Mouse (Mus musculus) brain, adult 10 weeks (tissue): ENCODE data around the gene Pgs1. TPM values are rescaled to one million over a fixed set of nuclear protein-coding genes. Genes with fewer than 3 reads are reported as not detected.

Experiments
- polyA plus RNA-seq: library from polyadenylated mRNA; stranded (reverse); fragments of 350-450 nt; fragmentation: Illumina TruSeq; extraction: RNeasy Lipid Tissue Mini Kit (QIAGEN cat#74804); gene quantifications from one replicate; pipeline ENCODE4 v1.2.3, GENCODE M21; 2015; ENCODE audit warnings: low read depth, low replicate concordance

The Pgs1 gene
- polyA plus RNA-seq = 64.0 TPM

DNA sequence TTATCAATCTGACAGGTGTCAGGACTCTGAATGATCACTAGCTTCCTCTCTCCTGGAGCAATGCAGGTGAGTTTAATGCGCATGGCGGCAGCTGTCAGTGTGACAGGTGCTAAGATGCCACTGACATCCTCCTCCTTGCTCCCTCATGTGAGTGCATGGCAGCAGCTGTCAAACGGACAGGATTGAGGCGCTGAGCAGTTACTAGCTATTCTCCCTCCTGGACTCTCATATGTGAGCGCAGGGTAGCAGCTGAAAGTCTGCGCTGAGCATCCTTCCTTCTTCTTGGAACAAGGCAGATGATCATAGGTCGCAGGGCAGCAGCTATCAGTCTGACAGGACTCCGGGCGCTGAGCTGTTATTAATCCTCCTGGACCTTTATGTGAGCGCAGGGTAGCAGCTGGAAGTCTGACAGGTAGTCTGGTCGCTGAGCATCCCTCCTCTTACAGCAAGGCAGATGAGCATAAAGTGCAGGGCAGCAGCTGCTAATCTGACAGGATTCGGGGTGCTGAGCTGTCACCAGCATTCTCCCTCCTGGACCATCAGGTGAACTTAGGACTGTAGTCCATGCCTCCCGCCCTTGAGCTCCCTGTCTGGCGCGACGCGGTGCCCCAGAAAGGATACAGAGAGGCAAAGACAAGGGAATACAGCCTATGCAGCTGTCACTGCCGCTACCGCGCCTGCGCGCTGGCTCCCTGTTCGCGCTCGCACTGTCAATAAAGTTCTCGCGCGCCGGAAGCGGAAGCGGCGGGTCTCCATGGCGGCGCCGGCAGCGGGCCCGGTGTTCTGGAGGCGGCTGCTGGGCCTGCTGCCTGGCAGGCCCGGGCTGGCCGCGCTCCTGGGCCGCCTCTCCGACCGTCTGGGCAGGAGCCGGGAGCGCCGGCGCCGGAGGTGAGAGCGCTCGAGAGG is at the start of gene Pgs1:
TSS of gene Pgs1 (plus strand) at position 167 of the 906 bp plus-strand sequence.

DNA sequence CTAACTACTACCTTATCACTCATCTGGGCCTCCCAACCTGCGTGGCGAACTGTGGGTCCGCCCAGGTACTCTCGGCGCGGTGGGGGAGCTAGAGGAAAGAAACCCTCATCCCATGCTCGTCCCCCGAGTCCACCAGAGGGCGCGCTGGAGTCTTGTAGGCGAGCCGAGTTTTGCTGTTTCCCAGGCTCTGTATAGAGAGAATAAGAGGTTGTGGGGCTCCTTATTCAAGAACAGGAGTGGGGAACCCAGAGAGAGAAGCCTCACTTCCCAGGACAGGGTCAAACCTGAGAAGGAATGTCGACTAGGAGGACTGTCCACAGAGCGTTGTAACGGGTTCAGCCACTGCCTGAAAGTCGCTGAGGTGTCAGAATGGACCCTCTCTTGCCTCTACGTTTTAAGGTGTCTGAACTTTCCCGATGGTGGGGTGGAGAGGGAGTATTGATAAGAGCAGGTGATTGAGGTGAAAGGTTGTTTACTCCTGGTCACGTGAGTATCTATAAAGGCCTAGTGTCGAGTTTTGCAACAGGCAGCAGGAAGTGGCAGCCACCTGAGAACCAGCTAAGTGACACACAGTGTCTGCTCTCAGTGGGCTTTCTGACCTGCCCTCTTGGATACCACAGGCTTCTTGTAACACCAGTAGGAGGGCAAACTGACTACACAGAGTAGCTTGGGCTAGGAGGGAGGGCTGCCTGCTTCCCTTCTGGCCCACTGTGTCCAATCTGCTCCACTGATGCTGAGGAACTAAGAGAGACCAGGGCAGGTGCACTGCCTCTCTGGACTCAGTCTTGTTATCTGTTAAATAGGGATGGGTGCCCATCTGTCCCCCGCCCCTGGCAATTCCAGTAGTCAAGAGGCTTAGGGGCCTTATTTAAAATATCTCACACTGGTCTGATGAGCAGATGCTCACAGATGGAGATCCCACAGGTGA is 15.9 kb upstream of the Pgs1 start, which contains the start of gene Socs3:
TSS of gene Socs3 (minus strand) at position 103 of the 928 bp plus-strand sequence.

Other genes starting within 250 kb of the Pgs1 start
- gene Tmc8, start 204.2 kb upstream of the Pgs1 start, polyA plus RNA-seq = 0.55 TPM
- 8.8 TPM for gene Tmc6, start 204.1 kb upstream of the Pgs1 start, polyA plus RNA-seq
- not detected for gene 6030468B19Rik, start 188.6 kb upstream of the Pgs1 start, polyA plus RNA-seq
- 0.86 TPM for gene Gm20708, start 176.6 kb upstream of the Pgs1 start, polyA plus RNA-seq
- gene Syngr2, start 176.6 kb upstream of the Pgs1 start, polyA plus RNA-seq = 14.0 TPM
- 2.1 TPM for gene Afmid, start 160.4 kb upstream of the Pgs1 start, polyA plus RNA-seq
- gene Tk1, start 160.2 kb upstream of the Pgs1 start, polyA plus RNA-seq = 0.68 TPM
- 2.9 TPM for gene Birc5, start 137.0 kb upstream of the Pgs1 start, polyA plus RNA-seq
- not detected for gene Tmem235, start 125.5 kb upstream of the Pgs1 start, polyA plus RNA-seq
- 4.3 TPM for gene Tha1, start 112.8 kb upstream of the Pgs1 start, polyA plus RNA-seq
- 2.1 TPM for gene Socs3, start 16.2 kb upstream of the Pgs1 start, polyA plus RNA-seq
- gene Dnah17, start 144.3 kb downstream of the Pgs1 start, polyA plus RNA-seq = 0.07 TPM